Mouse (Mus musculus) C2C12 (cell line): Measurements from ENCODE around the gene Surf2. TPM values are rescaled to one million over a fixed set of nuclear protein-coding genes. Genes with fewer than 3 reads are reported as not detected.

Source experiments
- H3K27me3 ChIP-seq: one replicate; pipeline ENCODE4 v1.6.1; 2011; ENCODE audit not compliant: control insufficient read depth, insufficient read depth, insufficient read length
- H3K36me3 ChIP-seq: one replicate; pipeline ENCODE4 v1.6.1; 2011; ENCODE audit not compliant: control insufficient read depth, insufficient read depth
- H3K4me3 ChIP-seq: one replicate; pipeline ENCODE4 v1.5.1; 2011; ENCODE audit warnings: mild to moderate bottlenecking, control low read depth; ENCODE audit not compliant: poor library complexity, insufficient read depth, severe bottlenecking
- H3K79me2 ChIP-seq: one replicate; pipeline ENCODE4 v1.6.1; 2011; ENCODE audit not compliant: control insufficient read depth, insufficient read depth
- H3K79me3 ChIP-seq: one replicate; pipeline ENCODE4 v1.6.1; 2011; ENCODE audit warnings: low read depth, control low read depth
- H3ac ChIP-seq: one replicate; pipeline ENCODE3; 2011; ENCODE audit warnings: low read depth; ENCODE audit not compliant: control insufficient read depth, insufficient read length
- CEBPB ChIP-seq: IDR thresholded peaks from one replicate; pipeline ENCODE4 v1.6.1; 2011; ENCODE audit warnings: low read depth, mild to moderate bottlenecking, control low read depth, moderate library complexity
- CTCF ChIP-seq: IDR thresholded peaks from one replicate; pipeline ENCODE4 v1.5.1; 2011; ENCODE audit not compliant: control insufficient read depth, insufficient read depth, insufficient read length
- FOSL1 ChIP-seq: IDR thresholded peaks from one replicate; pipeline ENCODE4 v1.8.0; 2011; ENCODE audit warnings: mild to moderate bottlenecking, low read length; ENCODE audit not compliant: poor library complexity, insufficient read depth, severe bottlenecking
- MAX ChIP-seq: IDR thresholded peaks from one replicate; pipeline ENCODE4 v1.6.1; 2011; ENCODE audit warnings: mild to moderate bottlenecking, control low read depth
- MYOD1 ChIP-seq: IDR thresholded peaks from one replicate; pipeline ENCODE4 v1.6.1; 2011; ENCODE audit warnings: low read depth; ENCODE audit not compliant: control insufficient read depth, insufficient read length
- MYOG ChIP-seq: IDR thresholded peaks from one replicate; pipeline ENCODE4 v1.6.1; 2011; ENCODE audit not compliant: control insufficient read depth, insufficient read length; ENCODE audit errors: extremely low read depth
- USF1 ChIP-seq: IDR thresholded peaks from one replicate; pipeline ENCODE4 v1.6.1; 2011; ENCODE audit warnings: low read depth, mild to moderate bottlenecking, control low read depth, moderate library complexity
- polyA plus RNA-seq: library from polyadenylated mRNA; unstranded; fragments of >200 nt; fragmentation: generic; extraction: Trizol; gene quantifications from one replicate; pipeline ENCODE4 v1.2.1, GENCODE M21; 2012; ENCODE audit warnings: missing spikeins

Surf2 gene
- polyA plus RNA-seq, 1 experiment = 42.6 TPM

GRCm38 (mm10) chr2:26956811-26957487, 40.8 kb downstream of the Surf2 start:
- H3K79me3 ChIP-seq = peaks cover 4% of the 10 kb centered on the region
- no peak overlapping the region for H3K4me3 ChIP-seq
- no peaks in the 10 kb centered on the region for H3K27me3 ChIP-seq
- H3K36me3 ChIP-seq = peaks cover 89% of the 10 kb centered on the region
- H3ac ChIP-seq = no peak overlapping the region
- H3K79me2 ChIP-seq = peaks cover 27% of the 10 kb centered on the region
- TF ChIP-seq MYOG = no peak
- TF ChIP-seq MYOD1 = no peak
- no peak for TF ChIP-seq USF1
- TF ChIP-seq MAX = no peak
- no peak for TF ChIP-seq CTCF

DNA sequence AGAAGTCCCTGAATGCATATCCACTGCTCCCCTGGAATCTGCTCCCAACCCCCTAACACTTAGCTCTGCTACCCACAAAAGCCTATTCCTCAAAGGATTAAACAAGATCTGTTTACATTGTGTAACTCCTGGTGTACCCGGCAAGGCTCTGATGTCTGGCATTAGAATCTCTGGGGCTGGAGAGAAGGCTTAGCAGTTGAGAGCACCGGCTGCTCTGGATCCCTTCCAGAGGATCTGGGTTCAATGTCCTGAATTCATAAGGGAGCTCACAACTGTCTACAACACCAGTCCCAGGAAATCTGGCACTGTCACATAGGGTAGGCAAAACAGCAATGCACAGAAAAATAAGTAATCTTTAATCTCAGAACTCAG, 41.3 kb downstream of the Surf2 start:
- H3K79me2 ChIP-seq = peaks cover 32% of the 10 kb centered on the region
- peaks cover 93% of the 10 kb centered on the region for H3K36me3 ChIP-seq
- H3ac ChIP-seq = no peak overlapping the region
- H3K4me3 ChIP-seq = no peak overlapping the region
- no peaks in the 10 kb centered on the region for H3K27me3 ChIP-seq
- peaks cover 4% of the 10 kb centered on the region for H3K79me3 ChIP-seq
- no peak for TF ChIP-seq MYOD1
- no peak for TF ChIP-seq CTCF
- TF ChIP-seq MAX = no peak
- TF ChIP-seq USF1 = no peak
- no peak for TF ChIP-seq MYOG
- TF ChIP-seq CEBPB = no peak
- TF ChIP-seq FOSL1 = no peak

DNA sequence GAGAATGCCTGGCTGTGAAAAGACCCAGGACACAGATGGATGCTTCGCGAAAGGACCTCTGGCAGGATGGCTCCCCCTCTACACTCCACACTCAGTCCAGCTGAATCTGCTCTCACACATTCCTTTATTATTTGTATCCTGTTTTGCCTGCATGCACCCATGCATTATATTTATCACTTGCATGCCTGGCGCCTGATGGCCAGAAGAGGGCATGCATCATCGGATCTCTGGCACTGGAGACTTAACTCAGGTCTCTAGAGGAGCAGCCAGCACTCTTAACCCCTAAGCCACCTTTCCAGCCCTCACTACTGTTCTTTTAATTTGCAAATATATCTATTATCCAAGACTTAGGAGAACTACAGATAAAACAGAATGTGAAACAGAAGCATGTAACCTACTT, 44.6 kb downstream of the Surf2 start:
- H3K36me3 ChIP-seq = peaks cover 68% of the 10 kb centered on the region
- H3K4me3 ChIP-seq = no peak overlapping the region
- H3ac ChIP-seq = no peak overlapping the region
- peaks cover 49% of the 10 kb centered on the region for H3K79me2 ChIP-seq
- TF ChIP-seq CEBPB = no peak
- no peak for TF ChIP-seq USF1
- no peak for TF ChIP-seq MYOD1
- TF ChIP-seq FOSL1 = no peak
- no peak for TF ChIP-seq MAX
- no peak for TF ChIP-seq CTCF
- no peak for TF ChIP-seq MYOG
- H3K27me3 ChIP-seq = no peaks in the 10 kb centered on the region
- peaks cover 18% of the 10 kb centered on the region for H3K79me3 ChIP-seq

DNA sequence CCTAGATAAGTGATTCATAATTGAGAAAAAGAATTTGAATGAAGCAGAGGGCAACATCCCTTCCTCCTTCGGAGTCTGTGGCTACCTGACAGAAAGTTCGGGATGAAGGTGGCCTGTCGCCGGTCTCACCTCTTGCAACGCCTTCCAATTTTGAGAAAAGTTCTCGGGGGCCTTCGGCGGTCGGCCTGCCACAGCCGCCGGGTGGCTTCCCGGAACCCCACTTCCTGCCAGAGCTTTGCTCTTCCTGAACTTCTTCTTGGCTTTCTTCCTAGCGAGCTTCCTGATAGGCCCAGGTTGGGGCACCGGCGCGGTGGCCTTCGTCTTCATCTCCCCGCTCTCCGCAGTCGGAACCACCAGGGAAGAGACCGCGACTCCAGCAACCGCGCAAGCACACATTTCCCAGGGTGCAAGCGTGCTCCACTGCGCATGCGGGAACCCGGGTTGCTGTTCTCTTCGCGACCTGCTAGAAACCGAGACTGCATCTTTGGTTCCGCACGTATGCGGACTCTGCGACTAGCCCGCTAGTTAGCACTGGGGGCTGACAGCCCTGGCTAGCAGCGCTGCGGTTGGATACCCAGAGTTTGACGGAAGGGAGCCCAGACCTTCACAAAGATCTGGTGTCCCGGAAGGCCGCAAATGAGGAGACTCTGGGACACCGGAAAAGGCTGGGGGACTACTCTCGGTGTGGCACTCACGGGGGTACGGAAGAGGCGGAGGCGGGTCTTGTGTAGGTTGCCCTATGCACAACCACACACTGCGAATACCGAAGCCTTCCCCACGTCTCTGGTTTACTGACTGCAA, 48.0 kb downstream of the Surf2 start, which contains the start of gene Rexo4:
Rexo4 (minus strand) TSS at position 464 of the 801 bp plus-strand sequence.
- H3K79me3 ChIP-seq = peaks cover 18% of the 10 kb centered on the region
- peak within 1 kb of the TSS; percentile 77 for H3ac ChIP-seq
- H3K79me2 ChIP-seq = peaks cover 49% of the 10 kb centered on the region
- TF ChIP-seq MYOD1 = no peak
- TF ChIP-seq MAX = peak; percentile 78
- H3K27me3 ChIP-seq = no peaks in the 10 kb centered on the region
- H3K36me3 ChIP-seq = peaks cover 35% of the 10 kb centered on the region
- H3K4me3 ChIP-seq = peak within 1 kb of the TSS; percentile 92

- peaks cover 31% of the 10 kb centered on the region for H3K36me3 ChIP-seq
- H3K4me3 ChIP-seq = peak overlapping the region; percentile 92
- H3K27me3 ChIP-seq = peaks cover 2% of the 10 kb centered on the region
- peak overlapping the region; percentile 15 for H3ac ChIP-seq
- peaks cover 43% of the 10 kb centered on the region for H3K79me2 ChIP-seq
- H3K79me3 ChIP-seq = peaks cover 18% of the 10 kb centered on the region
- no peak for TF ChIP-seq MYOD1
- TF ChIP-seq MAX = no peak
- TF ChIP-seq MYOG = no peak
- TF ChIP-seq CTCF = no peak
- no peak for TF ChIP-seq USF1
- TF ChIP-seq CEBPB = no peak
- TF ChIP-seq FOSL1 = no peak
Observed at GRCm38 (mm10) chr2:26964724-26965370, 48.7 kb downstream of the Surf2 start.
